Mouse (Mus musculus) forebrain, embryonic 14.5 days (tissue): ENCODE measurements around the gene Slc1a3. TPM values are rescaled to one million over a fixed set of nuclear protein-coding genes. Genes with fewer than 3 reads are reported as not detected.
"Not testable (repeated sequence)": the region's sequence is repeated elsewhere in the genome, so short reads cannot be mapped to it uniquely, and the experiment has no call there.

Experiments
- ATAC-seq: fragments of 200-750 bp; cut with Nextera tagmentation; 2 replicates; pipeline ENCODE4 v1.8.0; 2017; ENCODE audit warnings: mild to moderate bottlenecking, moderate library complexity
- DNase-seq: peaks from one replicate; pipeline ENCODE4 v3.0.0-alpha.2; 2015; ENCODE audit warnings: low spot score
- H3K27ac ChIP-seq: fragments of 300-500 bp; sonication (generic); 2 replicates; pipeline ENCODE4 v1.5.1; 2014; ENCODE audit warnings: low read depth, mild to moderate bottlenecking, control low read depth, low read length, moderate library complexity
- H3K27me3 ChIP-seq: fragments of 300-500 bp; sonication (generic); replicated peaks from 2 replicates; pipeline ENCODE4 v1.6.1; 2014; ENCODE audit warnings: low read length, control low read depth, mixed read lengths; ENCODE audit not compliant: control insufficient read depth, insufficient read depth
- H3K36me3 ChIP-seq: fragments of 300-500 bp; sonication (generic); 2 replicates; pipeline ENCODE4 v1.6.1; 2014; ENCODE audit warnings: low read length, control low read depth; ENCODE audit not compliant: control insufficient read depth, insufficient read depth
- H3K4me1 ChIP-seq: fragments of 300-500 bp; sonication (generic); 2 replicates; pipeline ENCODE4 v1.6.1; 2014; ENCODE audit warnings: antibody characterized with exemption, low read length, control low read depth; ENCODE audit not compliant: control insufficient read depth, insufficient read depth
- H3K4me2 ChIP-seq: fragments of 300-500 bp; sonication (generic); 2 replicates; pipeline ENCODE4 v1.6.1; 2014; ENCODE audit warnings: mild to moderate bottlenecking, control low read depth, low read length
- H3K4me3 ChIP-seq: fragments of 300-500 bp; sonication (generic); 2 replicates; pipeline ENCODE4 v1.5.1; 2014; ENCODE audit warnings: low read depth, low read length, control low read depth
- H3K9ac ChIP-seq: fragments of 300-500 bp; sonication (generic); 2 replicates; pipeline ENCODE4 v1.6.1; 2014; ENCODE audit warnings: mild to moderate bottlenecking, low read length, control low read depth, moderate library complexity
- H3K9me3 ChIP-seq: fragments of 300-500 bp; sonication (generic); replicated peaks from 2 replicates; pipeline ENCODE4 v1.6.1; 2016; ENCODE audit warnings: low read length, control low read depth, mixed read lengths; ENCODE audit not compliant: control insufficient read depth
- WGBS: fragments of 180-500 bp; shearing (Covaris S2); extraction: QIAGEN DNeasy Blood & Tissue Kit; methylation state at CpG from one replicate; pipeline ENCODE4 v1.1.7; 2014; 5-methylcytosine and 5-hydroxymethylcytosine counted together
- polyA plus RNA-seq: library from polyadenylated mRNA; unstranded; fragments of >200 nt; fragmentation: Nextera tagmentation; extraction: Ambion mirVana; gene quantifications from 2 replicates; pipeline ENCODE4 v1.2.1, GENCODE M21; 2014

The Slc1a3 gene
- polyA plus RNA-seq, 1 experiment from 2014 or later = 102 TPM

DNA sequence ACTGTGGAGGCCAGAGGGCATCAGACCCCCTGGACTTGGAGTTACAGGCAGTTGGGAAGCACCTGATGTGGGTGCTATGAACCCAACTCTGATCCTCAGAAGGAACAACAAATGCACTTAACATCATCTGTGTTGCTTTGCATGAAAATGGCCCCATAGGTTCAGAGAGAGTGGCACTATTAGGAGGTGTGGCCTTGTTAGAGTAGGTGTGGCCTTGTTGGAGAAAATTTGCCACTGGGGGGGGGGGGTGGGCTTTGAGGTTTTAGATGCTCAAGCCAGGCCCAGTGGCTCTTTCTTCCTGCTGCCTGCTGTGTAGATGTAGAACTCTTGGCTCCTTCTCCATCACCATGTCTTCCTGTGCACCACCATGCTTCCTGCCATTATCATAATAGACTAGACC is 5.1 kb upstream of the Slc1a3 start:
- no peaks in the 10 kb centered on the region for H3K4me1 ChIP-seq
- no peak overlapping the region for H3K4me3 ChIP-seq
- no peaks in the 10 kb centered on the region for H3K9me3 ChIP-seq
- no peaks in the 10 kb centered on the region for H3K36me3 ChIP-seq
- no peak overlapping the region for H3K27ac ChIP-seq
- H3K9ac ChIP-seq = no peak overlapping the region
- ATAC-seq (no peak), DNase-seq (no peak)
- H3K4me2 ChIP-seq = no peak overlapping the region
- H3K27me3 ChIP-seq = no peaks in the 10 kb centered on the region

DNA sequence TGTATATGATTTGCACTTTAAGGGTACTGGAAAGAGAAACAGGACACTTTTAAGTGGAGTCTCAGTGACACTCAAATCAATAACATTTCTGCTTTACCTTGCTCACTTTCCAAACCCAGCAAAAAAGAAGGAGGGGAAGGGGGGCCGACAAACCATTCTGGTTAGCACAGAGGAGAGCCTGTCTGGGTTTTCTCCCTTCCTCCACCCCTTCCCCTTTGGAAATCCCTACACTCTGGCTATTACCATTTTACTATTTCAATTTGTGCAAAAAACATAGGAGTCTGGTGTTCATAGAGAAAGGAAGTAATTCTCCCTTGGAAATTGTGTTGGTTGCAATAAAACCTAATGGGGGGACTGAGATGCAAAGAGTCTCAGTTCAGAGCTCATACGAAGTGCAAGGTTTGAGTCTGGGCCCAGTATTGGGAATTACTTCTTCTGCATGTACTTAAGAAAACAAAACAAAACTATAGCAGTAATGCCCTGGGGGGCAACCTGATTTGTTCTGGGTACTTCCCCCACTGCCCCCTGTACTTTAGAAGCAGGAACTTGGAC is 1.9 kb upstream of the Slc1a3 start:
- no peak overlapping the region for H3K9ac ChIP-seq
- no peak overlapping the region for H3K4me2 ChIP-seq
- DNase-seq (no peak), ATAC-seq (no peak)
- no peak overlapping the region for H3K27ac ChIP-seq
- H3K4me3 ChIP-seq = no peak overlapping the region
- H3K36me3 ChIP-seq = no peaks in the 10 kb centered on the region
- no peaks in the 10 kb centered on the region for H3K4me1 ChIP-seq
- no peaks in the 10 kb centered on the region for H3K27me3 ChIP-seq
- WGBS = 61% methylated on average over 2 of the region's 2 CpGs
- no peaks in the 10 kb centered on the region for H3K9me3 ChIP-seq

DNA sequence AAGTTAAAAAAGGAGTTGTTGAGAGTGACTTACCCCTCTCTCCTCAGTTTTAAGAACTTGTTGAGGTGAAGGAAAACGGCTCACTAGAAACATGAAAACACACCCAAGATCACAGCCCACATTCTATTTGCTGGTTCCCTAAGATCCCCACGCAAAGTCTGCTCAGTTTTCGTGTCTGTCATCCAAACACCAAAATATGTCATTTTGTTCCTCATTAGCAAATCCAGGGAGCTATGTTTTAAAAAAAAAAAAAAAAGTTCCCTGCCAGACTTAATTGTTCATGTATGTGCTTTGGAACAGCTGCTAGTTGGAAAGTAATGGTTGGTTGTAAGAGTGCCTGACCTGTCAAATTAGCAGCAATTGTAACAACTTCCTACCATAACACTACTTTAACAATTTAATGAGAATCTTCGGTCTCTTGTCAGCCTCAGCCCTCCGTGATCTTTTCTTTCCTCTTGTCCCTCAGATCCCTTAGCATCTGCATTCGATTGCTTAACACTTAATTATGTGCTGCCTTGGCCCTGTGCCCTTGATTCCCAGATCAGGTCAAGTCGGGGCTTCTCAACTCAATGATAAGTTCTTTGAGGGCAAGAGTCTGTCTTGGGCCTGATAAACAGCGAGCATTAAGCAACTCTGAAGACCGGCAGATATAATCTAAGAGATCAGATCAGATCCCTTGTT is 1.2 kb upstream of the Slc1a3 start:
- no peak overlapping the region for H3K27ac ChIP-seq
- no peak overlapping the region for H3K4me2 ChIP-seq
- no peaks in the 10 kb centered on the region for H3K36me3 ChIP-seq
- H3K9me3 ChIP-seq = no peaks in the 10 kb centered on the region
- 48% methylated on average over 9 of the region's 9 CpGs for WGBS
- ATAC-seq (no peak), DNase-seq (no peak)
- no peak overlapping the region for H3K4me3 ChIP-seq
- H3K4me1 ChIP-seq = no peaks in the 10 kb centered on the region
- no peak overlapping the region for H3K9ac ChIP-seq
- H3K27me3 ChIP-seq = no peaks in the 10 kb centered on the region

DNA sequence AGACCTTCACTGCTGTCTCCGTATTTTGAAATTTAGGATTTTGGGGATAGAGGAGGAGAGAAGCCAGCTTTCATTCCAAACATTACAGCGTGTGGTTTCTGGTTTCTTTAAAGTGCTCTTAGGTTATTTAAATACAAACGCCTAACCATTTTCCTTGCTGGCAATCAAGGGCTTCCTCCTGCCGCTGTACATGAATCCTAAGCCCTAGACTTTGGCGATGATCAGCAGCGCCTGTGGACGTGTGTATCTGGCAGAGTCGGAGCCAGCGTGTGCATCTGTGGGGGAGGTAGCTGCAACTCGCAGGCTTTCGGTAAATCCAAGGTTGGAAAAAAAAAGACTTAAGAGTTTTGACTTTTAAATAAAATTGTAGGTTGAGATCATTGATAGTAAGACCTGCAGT is 986 bp downstream of the Slc1a3 start:
- Histone ChIP-seq H3K36me3 (no peaks in the 10 kb centered on the region), H3K4me3 (peak overlapping the region; percentile 56), H3K4me2 (peak overlapping the region; percentile 91), H3K9me3 (no peaks in the 10 kb centered on the region), H3K27ac (no peak overlapping the region), H3K27me3 (no peaks in the 10 kb centered on the region), H3K9ac (peak overlapping the region; percentile 72), H3K4me1 (peaks cover 5% of the 10 kb centered on the region; the same call in 1 of the 2 replicates)
- 3% methylated on average over 11 of the region's 11 CpGs for WGBS
- DNase-seq = peak; percentile 77
- peak; percentile 67 for ATAC-seq

DNA sequence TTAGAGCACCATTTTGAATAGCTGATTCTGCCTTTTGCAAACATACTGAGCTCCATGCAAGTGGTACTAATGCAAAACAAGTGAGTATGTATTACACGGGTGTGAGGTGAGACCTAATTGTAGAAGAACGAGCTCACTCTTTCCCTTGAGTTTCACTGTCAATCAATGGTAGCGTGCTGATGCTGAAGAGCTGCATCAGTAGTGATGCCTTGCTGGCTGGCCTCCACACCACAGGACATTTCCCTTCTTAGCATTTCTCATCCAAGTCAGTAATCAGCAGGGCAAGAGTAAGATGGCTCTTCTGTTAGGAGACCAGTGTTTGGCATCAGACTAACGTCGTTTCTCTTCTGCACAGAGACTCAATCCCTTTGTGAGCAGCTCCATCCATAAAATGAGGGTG is 4.0 kb downstream of the Slc1a3 start:
- no peak overlapping the region for H3K4me3 ChIP-seq
- no peak for DNase-seq
- H3K36me3 ChIP-seq = no peaks in the 10 kb centered on the region; the same call in 1 of the 2 replicates
- peak overlapping the region; percentile 12; the same call in 1 of the 2 replicates for H3K4me2 ChIP-seq
- WGBS = 80% methylated on average over 5 of the region's 5 CpGs
- no peak overlapping the region for H3K9ac ChIP-seq
- peaks cover 5% of the 10 kb centered on the region; the same call in 1 of the 2 replicates for H3K4me1 ChIP-seq
- no peaks in the 10 kb centered on the region for H3K27me3 ChIP-seq
- H3K9me3 ChIP-seq = no peaks in the 10 kb centered on the region
- H3K27ac ChIP-seq = no peak overlapping the region
- no peak for ATAC-seq

DNA sequence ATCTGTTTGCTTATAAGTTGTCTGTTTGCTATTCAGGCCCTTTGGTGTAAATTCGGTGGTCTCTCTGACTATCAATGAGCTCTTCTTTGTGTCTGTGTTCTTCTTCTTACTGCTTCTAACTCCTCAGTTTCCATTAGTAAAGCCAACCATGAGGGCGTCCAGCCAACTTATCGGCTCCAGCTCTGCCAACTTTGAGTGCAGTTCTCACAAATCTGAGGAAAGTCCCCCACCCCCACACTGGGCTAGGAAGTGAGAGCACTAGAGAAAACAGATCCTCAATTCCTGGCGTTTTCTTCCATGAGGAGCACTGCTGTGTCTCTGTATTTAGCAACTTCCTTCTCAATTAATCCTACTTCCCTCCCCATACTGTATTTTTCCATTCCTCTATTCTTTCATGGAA is 4.4 kb downstream of the Slc1a3 start:
- WGBS = 62% methylated on average over 4 of the region's 4 CpGs
- DNase-seq = peak; percentile 74

DNA sequence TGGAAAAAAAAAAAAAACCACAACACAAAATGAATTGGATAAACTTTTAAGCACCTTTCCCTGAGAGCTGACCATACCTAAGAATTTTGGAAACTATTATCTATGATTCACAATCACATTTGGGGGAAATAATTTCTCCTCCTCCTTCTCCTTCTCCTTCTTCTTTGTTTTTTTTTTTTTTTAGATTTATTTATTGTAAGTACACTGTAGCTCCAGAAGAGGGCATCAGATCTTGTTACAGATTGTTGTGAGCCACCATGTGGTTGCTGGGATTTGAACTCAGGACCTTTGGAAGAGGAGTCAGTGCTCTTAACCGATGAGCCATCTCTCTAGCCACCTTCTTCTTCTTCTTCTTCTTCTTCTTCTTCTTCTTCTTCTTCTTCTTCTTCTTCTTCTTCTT is 5.0 kb downstream of the Slc1a3 start:
- not testable (repeated sequence) for H3K9ac ChIP-seq, H3K4me2 ChIP-seq, H3K27me3 ChIP-seq, H3K27ac ChIP-seq, H3K9me3 ChIP-seq, ATAC-seq, H3K36me3 ChIP-seq, H3K4me1 ChIP-seq, DNase-seq, H3K4me3 ChIP-seq
- 92% methylated on average over 1 of the region's 1 CpGs for WGBS

More for the DNA sequence above, 4.4 kb downstream of the Slc1a3 start:
- H3K4me1 ChIP-seq = peaks cover 5% of the 10 kb centered on the region; the same call in 1 of the 2 replicates
- no peak overlapping the region for H3K27ac ChIP-seq
- H3K36me3 ChIP-seq = no peaks in the 10 kb centered on the region; the same call in 1 of the 2 replicates
- no peak for ATAC-seq
- no peak overlapping the region for H3K4me3 ChIP-seq
- peak overlapping the region; percentile 12; the same call in 1 of the 2 replicates for H3K4me2 ChIP-seq
- H3K9me3 ChIP-seq = no peaks in the 10 kb centered on the region
- no peaks in the 10 kb centered on the region for H3K27me3 ChIP-seq
- H3K9ac ChIP-seq = no peak overlapping the region

DNA sequence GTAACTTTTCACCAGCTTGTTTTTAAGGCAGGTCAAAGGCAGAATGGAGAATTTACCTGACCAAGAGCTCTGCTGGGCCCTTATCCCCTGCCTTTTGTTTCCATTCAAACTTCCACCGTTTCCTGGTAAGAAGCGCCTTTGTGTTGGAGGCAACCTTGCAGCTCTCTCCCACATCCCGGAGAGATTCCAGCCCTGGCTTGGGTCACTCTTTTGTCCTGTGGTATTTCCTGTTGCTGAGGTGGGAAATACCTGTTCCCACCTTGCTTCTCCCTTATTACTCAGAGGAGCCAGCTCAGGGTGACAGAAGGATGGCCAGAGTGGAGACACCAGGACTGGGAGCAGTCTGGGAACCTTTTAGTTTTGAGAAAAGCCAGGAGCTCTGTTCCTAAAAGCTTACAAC is 12.6 kb downstream of the Slc1a3 start:
- Histone ChIP-seq H3K4me1 (no peaks in the 10 kb centered on the region), H3K9ac (no peak overlapping the region), H3K27me3 (no peaks in the 10 kb centered on the region), H3K4me3 (no peak overlapping the region), H3K36me3 (peaks cover 3% of the 10 kb centered on the region; the same call in 1 of the 2 replicates), H3K4me2 (no peak overlapping the region), H3K9me3 (no peaks in the 10 kb centered on the region), H3K27ac (no peak overlapping the region)
- 24% methylated on average over 3 of the region's 3 CpGs for WGBS
- DNase-seq (no peak), ATAC-seq (no peak)

DNA sequence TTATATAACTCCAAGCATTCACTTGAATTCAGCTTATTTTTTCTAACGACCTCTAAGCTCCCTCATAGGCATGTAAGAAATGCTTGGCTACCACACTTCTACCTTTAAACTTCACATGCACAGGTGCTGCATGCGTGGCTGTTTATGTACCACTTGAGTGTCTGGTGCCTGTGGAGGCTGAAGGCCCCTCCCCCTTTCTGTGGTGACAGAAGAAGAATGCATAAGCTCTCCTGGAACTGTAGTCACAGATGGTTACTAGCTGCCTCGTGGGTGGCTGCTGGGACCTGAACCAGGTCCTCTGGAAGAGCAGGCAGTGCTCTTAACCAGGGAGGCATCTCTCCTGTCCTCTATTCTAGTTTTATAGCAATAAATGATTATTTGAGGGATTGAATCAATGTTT is 13.1 kb downstream of the Slc1a3 start:
- DNase-seq (no peak), ATAC-seq (no peak)
- H3K36me3 ChIP-seq = peaks cover 3% of the 10 kb centered on the region; the same call in 1 of the 2 replicates
- H3K9me3 ChIP-seq = no peaks in the 10 kb centered on the region
- H3K27ac ChIP-seq = no peak overlapping the region
- H3K4me2 ChIP-seq = no peak overlapping the region
- no peak overlapping the region for H3K9ac ChIP-seq
- no peak overlapping the region for H3K4me3 ChIP-seq
- no peaks in the 10 kb centered on the region for H3K4me1 ChIP-seq
- no peaks in the 10 kb centered on the region for H3K27me3 ChIP-seq
- WGBS = 53% methylated on average over 3 of the region's 3 CpGs
